Mouse (Mus musculus): ENCODE measurements around the gene Mphosph6. TPM values are rescaled to one million over a fixed set of nuclear protein-coding genes. Genes with fewer than 3 reads are reported as not detected.

Gene Mphosph6
- polyA plus RNA-seq, 1 experiment from 2014 or later: 70.6 TPM

DNA sequence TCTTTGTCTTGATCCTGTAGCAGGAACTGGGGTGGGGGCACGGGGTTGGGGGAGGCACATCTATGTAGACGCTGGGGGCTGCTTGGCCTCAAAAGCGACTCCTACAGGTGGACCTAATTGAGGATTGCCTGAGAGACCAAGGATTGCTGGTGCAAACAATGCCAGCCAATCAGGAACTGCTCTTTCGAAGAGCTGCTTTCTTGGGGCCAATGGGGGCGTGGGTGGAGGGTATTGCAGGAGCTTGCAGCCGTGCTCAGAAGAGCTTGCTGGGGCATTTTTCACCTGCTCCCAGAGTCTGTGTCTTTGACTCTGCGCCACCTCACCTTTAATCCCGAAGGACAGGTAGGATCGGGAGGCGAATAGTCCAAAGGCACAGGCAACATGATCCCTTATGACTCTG, 26.1 kb downstream of the Mphosph6 start:
- no peak overlapping the region for H3K27ac ChIP-seq (ENCODE audit: low read depth, low read length)
- H3K4me2 ChIP-seq (replicated peaks; ENCODE audit: low read depth, low read length): no peak overlapping the region
- H3K9ac ChIP-seq (ENCODE audit: low read depth, low read length): no peak overlapping the region
- no peak overlapping the region for H3K4me3 ChIP-seq (ENCODE audit: low read length)
- no peak for ATAC-seq (ENCODE audit: low FRiP score, low TSS enrichment)
- H3K36me3 ChIP-seq (ENCODE audit: control insufficient read depth, insufficient read depth, low read length): no peaks in the 10 kb centered on the region
- no peaks in the 10 kb centered on the region for H3K27me3 ChIP-seq (ENCODE audit: control insufficient read depth, insufficient read depth, low read length)
- no peaks in the 10 kb centered on the region for H3K4me1 ChIP-seq (ENCODE audit: control insufficient read depth, insufficient read depth, low read length)
- 46% methylated on average over 10 of the region's 10 CpGs for WGBS
- H3K9me3 ChIP-seq (ENCODE audit: control insufficient read depth, low read length): no peaks in the 10 kb centered on the region

DNA sequence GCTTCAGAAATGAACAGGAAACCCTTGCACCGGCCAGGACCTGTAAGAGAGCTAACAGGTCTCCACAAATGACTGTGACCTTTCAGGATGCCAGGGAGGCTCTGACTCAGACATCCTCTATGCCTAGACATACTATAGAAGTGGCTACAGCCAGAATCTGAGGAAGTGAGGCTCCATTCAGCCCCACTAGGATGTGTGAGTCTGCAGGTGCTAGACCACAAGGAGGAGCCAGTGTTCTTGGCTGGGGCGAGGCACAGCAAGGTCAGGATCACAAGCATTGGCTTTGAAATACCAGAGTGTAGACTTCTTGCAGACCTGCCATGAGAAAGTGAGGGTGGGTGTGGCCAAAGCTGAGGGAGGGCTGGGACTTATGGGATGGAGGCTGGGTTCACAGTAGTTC, 29.1 kb downstream of the Mphosph6 start:
- no peak for ATAC-seq (ENCODE audit: low FRiP score, low TSS enrichment)
- 54% methylated on average over 2 of the region's 2 CpGs for WGBS
- Histone ChIP-seq H3K9ac (ENCODE audit: low read depth, low read length) (no peak overlapping the region), H3K4me1 (ENCODE audit: control insufficient read depth, insufficient read depth, low read length) (no peaks in the 10 kb centered on the region), H3K27ac (ENCODE audit: low read depth, low read length) (no peak overlapping the region), H3K4me3 (ENCODE audit: low read length) (no peak overlapping the region), H3K36me3 (ENCODE audit: control insufficient read depth, insufficient read depth, low read length) (no peaks in the 10 kb centered on the region), H3K4me2 (replicated peaks; ENCODE audit: low read depth, low read length) (no peak overlapping the region), H3K27me3 (ENCODE audit: control insufficient read depth, insufficient read depth, low read length) (no peaks in the 10 kb centered on the region), H3K9me3 (ENCODE audit: control insufficient read depth, low read length) (no peaks in the 10 kb centered on the region)

DNA sequence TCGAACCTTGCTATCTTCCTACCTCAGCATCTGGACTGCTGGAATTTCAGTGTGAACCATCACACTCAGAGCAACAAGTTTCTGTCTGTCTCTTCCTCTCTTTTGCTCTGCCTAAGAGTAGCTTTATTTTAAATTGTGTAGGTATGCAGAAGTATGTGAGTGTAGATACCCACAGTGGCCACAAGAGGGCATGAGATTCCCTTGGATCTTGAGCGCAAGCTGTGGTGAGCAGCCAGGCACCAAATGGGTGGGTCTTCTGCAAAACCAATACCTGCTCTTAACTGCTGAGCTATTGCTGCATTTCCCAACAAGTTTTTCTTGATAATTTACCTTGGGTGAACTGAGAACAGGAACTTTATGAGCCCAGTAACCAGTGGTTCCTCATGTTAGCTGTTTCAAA, 29.6 kb downstream of the Mphosph6 start:
- Histone ChIP-seq H3K9me3 (ENCODE audit: control insufficient read depth, low read length) (no peaks in the 10 kb centered on the region), H3K9ac (ENCODE audit: low read depth, low read length) (no peak overlapping the region), H3K27ac (ENCODE audit: low read depth, low read length) (no peak overlapping the region), H3K4me3 (ENCODE audit: low read length) (no peak overlapping the region), H3K4me2 (replicated peaks; ENCODE audit: low read depth, low read length) (no peak overlapping the region), H3K27me3 (ENCODE audit: control insufficient read depth, insufficient read depth, low read length) (no peaks in the 10 kb centered on the region), H3K4me1 (ENCODE audit: control insufficient read depth, insufficient read depth, low read length) (no peaks in the 10 kb centered on the region), H3K36me3 (ENCODE audit: control insufficient read depth, insufficient read depth, low read length) (no peaks in the 10 kb centered on the region)
- WGBS: 65% methylated on average over 2 of the region's 2 CpGs
- ATAC-seq (ENCODE audit: low FRiP score, low TSS enrichment): no peak

DNA sequence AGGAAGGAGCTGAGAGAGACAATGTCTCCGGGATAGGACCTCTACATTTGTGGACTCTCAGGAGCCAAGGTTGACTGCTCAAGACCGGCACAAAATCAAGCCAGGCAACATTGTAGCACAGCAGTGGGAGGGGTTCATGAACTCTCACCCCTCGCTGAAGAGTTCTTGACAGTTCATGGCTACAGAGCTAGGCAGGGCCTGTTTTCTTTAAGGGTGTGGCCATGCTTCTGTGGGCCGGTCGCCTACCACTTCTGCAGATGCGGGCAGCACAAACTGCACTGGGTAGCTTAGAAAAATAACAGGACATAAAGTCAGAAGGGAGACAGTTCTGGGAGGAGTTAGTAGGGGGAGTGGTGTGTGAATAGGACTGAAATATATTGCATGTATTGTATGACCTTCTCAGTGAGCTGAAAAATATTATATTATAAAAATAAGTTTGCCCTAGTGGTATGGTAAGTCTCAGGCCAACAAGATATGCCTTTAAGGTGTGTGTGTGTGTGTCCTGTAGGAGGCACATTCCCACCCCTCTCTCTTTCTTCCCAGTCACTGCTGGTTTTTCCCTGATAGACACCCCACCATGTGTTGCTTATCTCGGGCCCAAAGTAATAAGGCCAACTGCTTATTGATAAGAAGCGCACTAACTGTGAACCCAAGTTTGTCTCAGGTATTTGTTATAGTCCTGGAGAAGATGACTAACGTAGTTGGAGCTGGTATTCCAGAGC, 30.5 kb downstream of the Mphosph6 start:
- H3K4me3 ChIP-seq (ENCODE audit: low read length): no peak overlapping the region
- no peak for ATAC-seq (ENCODE audit: low FRiP score, low TSS enrichment)
- H3K36me3 ChIP-seq (ENCODE audit: control insufficient read depth, insufficient read depth, low read length): no peaks in the 10 kb centered on the region
- H3K9ac ChIP-seq (ENCODE audit: low read depth, low read length): no peak overlapping the region
- H3K4me1 ChIP-seq (ENCODE audit: control insufficient read depth, insufficient read depth, low read length): no peaks in the 10 kb centered on the region
- no peak overlapping the region for H3K27ac ChIP-seq (ENCODE audit: low read depth, low read length)
- no peak overlapping the region for H3K4me2 ChIP-seq (replicated peaks; ENCODE audit: low read depth, low read length)
- 68% methylated on average over 9 of the region's 9 CpGs for WGBS
- H3K9me3 ChIP-seq (ENCODE audit: control insufficient read depth, low read length): no peaks in the 10 kb centered on the region
- H3K27me3 ChIP-seq (ENCODE audit: control insufficient read depth, insufficient read depth, low read length): no peaks in the 10 kb centered on the region

DNA sequence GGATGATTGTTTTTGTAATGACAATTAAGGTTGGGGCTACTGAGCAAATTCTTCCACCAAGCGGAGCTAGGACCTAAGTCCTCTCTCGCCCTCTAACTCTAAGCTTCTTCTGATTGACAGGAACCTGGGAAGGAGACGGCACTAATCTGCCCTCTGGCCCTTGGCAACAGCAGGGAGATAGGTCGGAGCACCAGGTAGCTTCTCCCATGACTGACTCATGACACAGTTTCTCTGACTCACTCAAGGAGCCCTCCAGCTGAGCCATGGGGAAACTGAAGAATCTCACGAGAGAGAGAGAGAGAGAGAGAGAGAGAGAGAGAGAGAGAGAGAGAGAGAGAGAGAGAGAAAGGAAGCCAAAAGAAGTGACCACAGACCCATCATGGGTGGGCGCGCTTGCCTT, 32.8 kb downstream of the Mphosph6 start:
- Histone ChIP-seq H3K36me3 (ENCODE audit: control insufficient read depth, insufficient read depth, low read length) (no peaks in the 10 kb centered on the region), H3K9me3 (ENCODE audit: control insufficient read depth, low read length) (no peaks in the 10 kb centered on the region), H3K27ac (ENCODE audit: low read depth, low read length) (no peak overlapping the region), H3K4me3 (ENCODE audit: low read length) (no peak overlapping the region), H3K4me2 (replicated peaks; ENCODE audit: low read depth, low read length) (no peak overlapping the region), H3K27me3 (ENCODE audit: control insufficient read depth, insufficient read depth, low read length) (no peaks in the 10 kb centered on the region), H3K4me1 (ENCODE audit: control insufficient read depth, insufficient read depth, low read length) (no peaks in the 10 kb centered on the region), H3K9ac (ENCODE audit: low read depth, low read length) (no peak overlapping the region)
- ATAC-seq (ENCODE audit: low FRiP score, low TSS enrichment): no peak
- 79% methylated on average over 7 of the region's 7 CpGs for WGBS

DNA sequence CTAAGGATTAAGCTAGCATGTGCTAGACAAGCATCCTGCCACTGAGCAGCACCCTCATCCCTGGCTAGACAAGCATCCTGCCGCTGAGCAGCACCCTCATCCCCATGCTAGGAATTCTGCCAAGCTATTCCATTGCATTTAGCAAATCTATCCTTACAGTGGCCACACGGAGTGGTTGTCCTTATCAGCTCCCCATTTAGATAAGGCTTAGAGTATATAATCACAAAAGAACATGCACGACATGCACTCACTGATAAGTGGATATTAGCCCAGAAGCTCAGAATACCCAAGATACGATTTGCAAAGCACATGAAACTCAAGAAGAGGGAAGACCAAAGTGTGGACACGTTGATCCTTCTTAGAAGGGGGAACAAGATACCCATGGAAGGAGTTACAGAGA, 35.8 kb downstream of the Mphosph6 start:
- H3K9ac ChIP-seq (ENCODE audit: low read depth, low read length): no peak overlapping the region
- no peak for ATAC-seq (ENCODE audit: low FRiP score, low TSS enrichment)

DNA sequence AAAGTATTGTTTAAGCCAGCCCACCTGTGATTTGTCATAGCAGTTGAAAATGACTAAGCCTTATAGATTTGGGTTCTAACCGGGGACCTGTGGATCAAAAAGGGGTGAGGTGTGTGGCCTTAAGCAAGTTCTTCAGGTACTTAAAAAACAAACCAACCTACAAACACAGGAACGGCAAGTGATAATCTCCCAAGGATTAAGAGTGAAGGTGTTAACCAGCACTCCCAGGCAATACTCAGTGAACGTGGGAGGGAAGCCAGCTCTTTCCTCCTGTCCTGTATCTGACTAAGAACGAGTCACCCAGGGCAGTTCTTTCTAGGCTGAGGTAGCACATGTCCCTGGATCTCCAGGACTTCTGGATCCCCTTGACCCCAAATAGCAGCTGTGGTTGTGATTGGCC, 37.1 kb downstream of the Mphosph6 start:
- Histone ChIP-seq H3K4me2 (replicated peaks; ENCODE audit: low read depth, low read length) (no peak overlapping the region), H3K36me3 (ENCODE audit: control insufficient read depth, insufficient read depth, low read length) (no peaks in the 10 kb centered on the region), H3K9ac (ENCODE audit: low read depth, low read length) (no peak overlapping the region), H3K9me3 (ENCODE audit: control insufficient read depth, low read length) (no peaks in the 10 kb centered on the region), H3K4me1 (ENCODE audit: control insufficient read depth, insufficient read depth, low read length) (no peaks in the 10 kb centered on the region), H3K27ac (ENCODE audit: low read depth, low read length) (no peak overlapping the region), H3K27me3 (ENCODE audit: control insufficient read depth, insufficient read depth, low read length) (no peaks in the 10 kb centered on the region), H3K4me3 (ENCODE audit: low read length) (no peak overlapping the region)
- 69% methylated on average over 4 of the region's 4 CpGs for WGBS
- no peak for ATAC-seq (ENCODE audit: low FRiP score, low TSS enrichment)

More for the DNA sequence above, 35.8 kb downstream of the Mphosph6 start:
- H3K27me3 ChIP-seq (ENCODE audit: control insufficient read depth, insufficient read depth, low read length): no peaks in the 10 kb centered on the region
- WGBS: 72% methylated on average over 5 of the region's 5 CpGs
- no peaks in the 10 kb centered on the region for H3K36me3 ChIP-seq (ENCODE audit: control insufficient read depth, insufficient read depth, low read length)
- no peaks in the 10 kb centered on the region for H3K4me1 ChIP-seq (ENCODE audit: control insufficient read depth, insufficient read depth, low read length)
- no peaks in the 10 kb centered on the region for H3K9me3 ChIP-seq (ENCODE audit: control insufficient read depth, low read length)
- H3K27ac ChIP-seq (ENCODE audit: low read depth, low read length): no peak overlapping the region
- H3K4me3 ChIP-seq (ENCODE audit: low read length): no peak overlapping the region
- H3K4me2 ChIP-seq (replicated peaks; ENCODE audit: low read depth, low read length): no peak overlapping the region

DNA sequence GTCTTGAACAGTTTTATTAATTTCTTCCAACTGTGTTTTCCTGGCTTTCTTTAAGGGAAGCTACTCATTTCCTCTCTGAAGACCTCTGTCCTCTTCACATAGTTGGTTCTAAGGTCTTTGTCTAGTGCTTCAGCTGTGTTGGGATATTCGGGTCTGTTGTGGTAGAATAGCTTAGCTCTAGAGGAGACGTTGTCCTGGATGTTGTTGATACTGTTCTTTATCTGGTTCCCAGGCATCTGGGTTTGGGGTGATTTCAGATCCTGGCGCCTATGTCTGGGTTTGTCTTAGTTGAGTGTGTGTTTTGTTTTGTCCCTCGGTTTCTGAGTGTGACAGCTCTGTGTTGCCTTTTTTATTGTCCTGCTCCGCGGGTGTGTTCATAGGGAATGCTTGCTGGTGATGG, 39.0 kb downstream of the Mphosph6 start:
- Histone ChIP-seq H3K36me3 (ENCODE audit: control insufficient read depth, insufficient read depth, low read length) (no peaks in the 10 kb centered on the region), H3K4me3 (ENCODE audit: low read length) (no peak overlapping the region), H3K27me3 (ENCODE audit: control insufficient read depth, insufficient read depth, low read length) (no peaks in the 10 kb centered on the region), H3K9me3 (ENCODE audit: control insufficient read depth, low read length) (no peaks in the 10 kb centered on the region), H3K27ac (ENCODE audit: low read depth, low read length) (no peak overlapping the region), H3K4me2 (replicated peaks; ENCODE audit: low read depth, low read length) (no peak overlapping the region), H3K9ac (ENCODE audit: low read depth, low read length) (no peak overlapping the region), H3K4me1 (ENCODE audit: control insufficient read depth, insufficient read depth, low read length) (no peaks in the 10 kb centered on the region)
- WGBS: 85% methylated on average over 6 of the region's 6 CpGs
- no peak for ATAC-seq (ENCODE audit: low FRiP score, low TSS enrichment)

DNA sequence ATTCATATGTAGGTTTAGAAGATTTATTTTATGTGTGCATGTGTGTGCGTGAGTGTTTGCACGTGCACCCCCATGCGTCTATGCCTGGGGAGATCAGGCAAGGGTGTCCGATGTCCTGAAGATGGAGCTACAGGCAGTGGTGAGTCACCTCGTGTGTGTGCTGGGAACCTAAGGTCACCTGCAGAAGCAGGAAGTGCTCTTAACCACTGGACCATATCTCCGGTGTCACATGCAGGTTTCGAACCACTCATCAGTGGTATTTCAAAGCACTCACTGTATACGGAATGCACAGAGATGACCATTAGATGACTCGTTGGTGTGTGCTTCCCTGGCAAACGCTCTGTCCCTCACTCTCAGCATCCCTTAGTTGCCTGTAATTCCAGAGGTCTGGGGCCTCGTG, 43.8 kb downstream of the Mphosph6 start:
- Histone ChIP-seq H3K27ac (ENCODE audit: low read depth, low read length) (no peak overlapping the region), H3K4me1 (ENCODE audit: control insufficient read depth, insufficient read depth, low read length) (no peaks in the 10 kb centered on the region), H3K4me3 (ENCODE audit: low read length) (no peak overlapping the region), H3K9ac (ENCODE audit: low read depth, low read length) (no peak overlapping the region), H3K9me3 (ENCODE audit: control insufficient read depth, low read length) (no peaks in the 10 kb centered on the region), H3K27me3 (ENCODE audit: control insufficient read depth, insufficient read depth, low read length) (no peaks in the 10 kb centered on the region), H3K4me2 (replicated peaks; ENCODE audit: low read depth, low read length) (no peak overlapping the region), H3K36me3 (ENCODE audit: control insufficient read depth, insufficient read depth, low read length) (no peaks in the 10 kb centered on the region)
- ATAC-seq (ENCODE audit: low FRiP score, low TSS enrichment): no peak
- 80% methylated on average over 11 of the region's 11 CpGs for WGBS
